Mouse (Mus musculus): ENCODE measurements around the gene Rpl36-ps4.

- TF ChIP-seq CTCF (IDR thresholded peaks at IDR 0.05; ENCODE audit: control insufficient read depth, insufficient read depth, insufficient read length) = no peak
- no peak for TF ChIP-seq MYOG (IDR thresholded peaks at IDR 0.05; ENCODE audit: control insufficient read depth, extremely low read depth, insufficient read length)
- TF ChIP-seq MAX (IDR thresholded peaks at IDR 0.05) = no peak
- TF ChIP-seq USF1 (IDR thresholded peaks at IDR 0.05; ENCODE audit: low read depth) = no peak
Observed at GRCm38 (mm10) chr17:87957096-87957840, 36.5 kb downstream of the Rpl36-ps4 start.

Measured in C2C12 (cell line).